Mouse (Mus musculus) cerebellum, adult 2 months (tissue): Measurements from ENCODE around the gene Spg21. TPM values are rescaled to one million over a fixed set of nuclear protein-coding genes. Genes with fewer than 3 reads are reported as not detected.

Experiments used
- DNase-seq, 2 experiments: peaks; one replicate each; pipeline ENCODE4 v3.0.0; 2021
- H3K27ac ChIP-seq: fragments of 200-500 bp; 2 replicates; pipeline ENCODE4 v1.5.1; 2012; ENCODE audit warnings: low read length, control low read depth, inconsistent platforms; ENCODE audit not compliant: insufficient read depth
- H3K27me3 ChIP-seq: fragments of 200-500 bp; 2 replicates; pipeline ENCODE4 v1.6.1; 2012; ENCODE audit warnings: inconsistent platforms, mild to moderate bottlenecking, low read length, moderate library complexity; ENCODE audit not compliant: control insufficient read depth, insufficient read depth
- H3K4me1 ChIP-seq: fragments of 200-500 bp; 2 replicates; pipeline ENCODE4 v1.6.1; 2011; ENCODE audit warnings: low read length; ENCODE audit not compliant: control insufficient read depth, insufficient read depth
- H3K4me3 ChIP-seq: fragments of 200-500 bp; replicated peaks from 2 replicates; pipeline ENCODE3; 2011; ENCODE audit warnings: mild to moderate bottlenecking, low read depth, low read length, control low read depth; ENCODE audit not compliant: insufficient read depth
- CTCF ChIP-seq: fragments of 200-500 bp; IDR thresholded peaks from 2 replicates; pipeline ENCODE4 v1.5.1; 2011; ENCODE audit warnings: low read depth, mild to moderate bottlenecking, control low read depth, low read length, moderate library complexity, borderline replicate concordance; ENCODE audit not compliant: insufficient read depth
- POLR2A ChIP-seq: fragments of 200-500 bp; IDR thresholded peaks from 2 replicates; pipeline ENCODE4 v1.6.1; 2011; ENCODE audit warnings: low read length, control low read depth, borderline replicate concordance; ENCODE audit not compliant: insufficient read depth
- WGBS: fragments of 180-500 bp; shearing (Covaris S2); methylation state at CpG from one replicate; pipeline ENCODE4 v1.1.7; 2018; 5-methylcytosine and 5-hydroxymethylcytosine counted together
- polyA plus RNA-seq: library from polyadenylated mRNA; depleted of rRNA; stranded (reverse); fragments of >200 nt; gene quantifications from 2 replicates; pipeline ENCODE4 v1.2.3, GENCODE M21; 2012

The Spg21 gene
- polyA plus RNA-seq, 1 experiment: 25.2 TPM

DNA sequence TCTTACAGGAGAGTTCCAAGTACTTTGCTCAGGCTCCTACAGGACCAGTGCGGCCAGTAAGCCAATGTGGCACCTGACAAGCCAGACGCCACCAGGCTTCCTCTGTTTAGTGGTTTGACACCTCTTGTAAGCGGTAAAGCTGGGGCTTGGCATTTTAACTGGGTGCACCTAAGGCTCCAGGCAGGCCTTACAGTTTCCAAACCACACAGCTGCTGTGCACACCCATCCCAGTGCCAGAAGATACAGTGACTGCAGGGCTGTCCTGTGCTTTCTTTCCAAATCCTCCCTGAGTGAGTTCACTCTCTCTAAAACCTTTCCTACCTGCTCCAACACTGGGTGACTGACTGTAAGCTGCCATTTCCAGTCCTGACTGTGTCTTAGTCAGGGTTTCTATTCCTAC, 30.7 kb downstream of the Spg21 start:
- no peaks in the 10 kb centered on the region for H3K4me1 ChIP-seq
- no peaks in the 10 kb centered on the region for H3K27me3 ChIP-seq
- H3K4me3 ChIP-seq: no peak overlapping the region
- no peak overlapping the region for H3K27ac ChIP-seq
- 88% methylated on average over 3 of the region's 3 CpGs for WGBS
- TF ChIP-seq CTCF (no peak), POLR2A (no peak)
- no peak for DNase-seq

DNA sequence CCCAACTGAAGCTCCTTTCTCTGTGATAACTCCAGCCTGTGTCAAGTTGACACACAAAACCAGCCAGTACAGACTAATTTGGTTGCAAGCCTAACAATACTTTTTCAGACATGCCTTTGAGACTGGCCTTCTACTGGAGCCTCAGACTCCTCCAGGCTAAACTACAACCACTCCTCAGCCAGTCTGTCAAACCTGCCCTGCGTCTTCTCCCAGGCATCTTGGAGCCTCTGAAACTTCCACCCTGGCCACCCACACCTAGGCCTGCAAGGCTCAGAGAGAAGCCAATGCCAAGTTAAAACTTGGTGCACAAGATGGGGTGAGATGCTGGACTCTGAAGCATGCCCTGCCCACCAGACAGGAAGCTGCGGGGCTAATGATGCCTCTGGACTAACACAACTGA, 31.6 kb downstream of the Spg21 start:
- 94% methylated on average over 2 of the region's 2 CpGs for WGBS
- TF ChIP-seq CTCF (no peak), POLR2A (no peak)
- Histone ChIP-seq H3K27ac (no peak overlapping the region), H3K4me1 (no peaks in the 10 kb centered on the region), H3K4me3 (no peak overlapping the region), H3K27me3 (no peaks in the 10 kb centered on the region)
- DNase-seq: no peak

DNA sequence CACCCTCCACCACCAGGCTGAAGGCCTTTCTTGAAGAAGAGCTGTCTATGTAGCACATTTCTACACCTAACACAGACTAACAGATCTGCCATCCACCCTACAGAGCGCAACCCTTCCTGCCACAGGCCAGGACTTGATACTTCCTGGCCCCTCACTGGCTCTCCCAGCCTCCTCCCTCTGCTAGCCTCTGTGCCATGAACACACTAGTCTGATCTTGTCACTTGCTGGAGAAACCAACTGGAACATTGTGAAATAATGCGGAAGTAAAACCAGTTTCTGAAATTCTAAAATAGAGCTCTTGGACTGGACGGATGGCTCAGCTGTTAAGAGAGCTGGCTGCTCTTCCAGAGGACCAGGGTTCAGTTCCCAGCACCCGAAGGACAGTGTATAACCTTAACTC, 32.1 kb downstream of the Spg21 start:
- Histone ChIP-seq H3K4me1 (no peaks in the 10 kb centered on the region), H3K27me3 (no peaks in the 10 kb centered on the region), H3K4me3 (no peak overlapping the region), H3K27ac (no peak overlapping the region)
- TF ChIP-seq POLR2A (no peak), CTCF (no peak)
- WGBS: 81% methylated on average over 4 of the region's 4 CpGs
- DNase-seq: no peak

DNA sequence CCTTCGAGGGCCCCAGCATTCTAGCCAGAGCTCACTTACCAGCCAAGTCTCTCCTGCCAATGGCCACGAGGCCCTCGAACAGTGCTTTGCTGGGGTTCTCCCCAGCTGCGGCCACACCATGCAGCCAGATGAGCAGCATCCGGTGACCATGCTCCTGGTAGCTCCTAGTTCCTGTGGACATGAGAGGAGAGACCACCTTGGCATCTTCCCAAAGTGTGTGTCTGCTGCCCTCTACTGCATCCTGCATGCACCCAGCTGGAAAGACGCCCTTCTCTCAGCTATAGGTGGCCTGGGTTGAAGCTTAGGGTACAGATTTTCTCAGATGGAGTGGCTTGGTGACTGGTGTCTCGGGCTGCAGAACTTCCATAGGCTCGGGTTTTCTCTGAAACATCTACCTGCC, 41.4 kb downstream of the Spg21 start:
- no peak overlapping the region for H3K27ac ChIP-seq
- no peak for DNase-seq
- H3K4me1 ChIP-seq: no peaks in the 10 kb centered on the region
- H3K4me3 ChIP-seq: no peak overlapping the region
- WGBS: 25% methylated on average over 8 of the region's 8 CpGs
- TF ChIP-seq CTCF (no peak), POLR2A (no peak)
- H3K27me3 ChIP-seq: no peaks in the 10 kb centered on the region

DNA sequence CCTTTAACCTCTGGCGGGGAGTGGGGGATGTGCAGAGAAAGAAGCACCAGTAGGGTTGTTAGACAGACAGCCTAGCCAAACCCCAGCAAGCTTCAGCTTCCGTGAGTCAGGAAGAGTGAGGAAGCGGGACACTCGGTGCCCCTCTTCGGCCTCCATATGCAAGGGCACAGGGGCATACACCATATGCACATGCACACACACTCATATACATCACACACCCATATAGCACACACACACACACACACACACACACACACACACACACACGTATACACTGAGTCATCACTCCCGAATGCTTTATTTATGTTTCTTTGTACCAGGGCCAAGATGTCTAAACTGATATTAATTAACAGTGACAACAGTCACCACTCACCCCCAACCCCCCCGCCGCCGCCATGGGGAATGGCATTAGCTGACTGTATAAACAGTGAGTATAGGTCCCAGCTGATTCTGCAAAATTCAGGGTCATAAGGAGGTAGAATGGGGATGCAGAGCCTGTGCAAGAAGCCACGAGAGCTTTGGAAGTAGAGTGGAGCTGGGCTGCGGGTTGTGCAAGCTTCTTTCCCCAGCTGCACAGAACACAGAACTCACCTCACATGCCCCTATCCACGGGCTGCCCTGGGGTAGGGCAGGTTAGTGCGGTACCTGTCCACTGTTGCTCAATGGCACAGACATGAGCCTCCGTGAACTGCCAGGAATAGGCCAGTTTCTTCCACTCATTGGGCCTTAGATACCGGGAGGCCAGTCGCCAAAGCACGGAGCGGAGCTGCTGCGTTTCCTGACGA, 42.2 kb downstream of the Spg21 start:
- no peak overlapping the region for H3K4me3 ChIP-seq
- H3K4me1 ChIP-seq: no peaks in the 10 kb centered on the region
- no peak for TF ChIP-seq POLR2A
- TF ChIP-seq CTCF: no peak
- WGBS: 68% methylated on average over 21 of the region's 21 CpGs
- H3K27ac ChIP-seq: no peak overlapping the region
- no peaks in the 10 kb centered on the region for H3K27me3 ChIP-seq
- no peak for DNase-seq

DNA sequence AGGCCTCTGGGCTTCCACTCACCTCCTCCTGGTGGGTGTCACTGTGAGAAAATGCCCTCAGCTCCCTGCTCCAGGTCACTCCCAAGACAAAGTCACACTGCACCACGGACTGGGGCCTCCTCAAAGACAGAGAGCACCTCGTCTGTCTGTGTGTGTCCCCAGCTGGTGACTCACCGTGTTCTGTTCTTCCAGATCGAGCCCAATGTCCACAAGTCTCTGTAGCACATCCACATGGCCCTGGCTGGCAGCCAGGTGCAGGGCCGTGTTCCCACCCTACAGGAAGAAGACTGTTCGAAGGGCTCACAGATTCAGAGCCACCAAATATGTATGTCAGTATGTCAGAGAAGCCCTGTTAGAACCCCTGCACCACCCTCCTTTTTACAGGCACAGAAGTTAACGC, 47.7 kb downstream of the Spg21 start:
- H3K4me1 ChIP-seq: no peaks in the 10 kb centered on the region
- 33% methylated on average over 7 of the region's 7 CpGs for WGBS

DNA sequence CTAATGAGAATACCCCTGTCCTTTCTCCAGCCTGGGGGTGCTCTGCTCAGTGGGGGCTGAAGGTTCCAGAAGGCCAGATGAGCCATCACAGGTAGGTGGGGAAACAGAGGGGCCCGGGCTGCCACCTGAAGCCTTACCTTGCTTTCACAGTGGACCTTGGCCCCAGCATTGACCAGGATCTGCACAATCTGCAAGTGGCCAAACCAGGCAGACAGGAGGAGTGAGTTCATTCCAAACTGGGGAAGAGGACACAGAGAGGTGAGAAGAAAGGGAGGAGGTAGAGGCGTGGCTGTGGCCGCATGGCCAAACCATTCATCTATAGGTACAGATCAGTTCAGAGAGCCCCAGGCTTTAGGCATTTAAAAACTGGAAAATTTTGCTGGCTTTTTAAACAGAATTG, 51.8 kb downstream of the Spg21 start:
- Histone ChIP-seq H3K4me1 (peaks cover 15% of the 10 kb centered on the region), H3K27ac (no peak overlapping the region), H3K27me3 (no peaks in the 10 kb centered on the region), H3K4me3 (no peak overlapping the region)
- no peak for TF ChIP-seq POLR2A
- TF ChIP-seq CTCF: no peak
- 95% methylated on average over 3 of the region's 3 CpGs for whole genome bisulfite sequencing
- DNase-seq: no peak

More for the DNA sequence above, 47.7 kb downstream of the Spg21 start:
- Histone ChIP-seq H3K27me3 (no peaks in the 10 kb centered on the region), H3K27ac (no peak overlapping the region), H3K4me3 (no peak overlapping the region)
- DNase-seq: no peak
- TF ChIP-seq CTCF: no peak

DNA sequence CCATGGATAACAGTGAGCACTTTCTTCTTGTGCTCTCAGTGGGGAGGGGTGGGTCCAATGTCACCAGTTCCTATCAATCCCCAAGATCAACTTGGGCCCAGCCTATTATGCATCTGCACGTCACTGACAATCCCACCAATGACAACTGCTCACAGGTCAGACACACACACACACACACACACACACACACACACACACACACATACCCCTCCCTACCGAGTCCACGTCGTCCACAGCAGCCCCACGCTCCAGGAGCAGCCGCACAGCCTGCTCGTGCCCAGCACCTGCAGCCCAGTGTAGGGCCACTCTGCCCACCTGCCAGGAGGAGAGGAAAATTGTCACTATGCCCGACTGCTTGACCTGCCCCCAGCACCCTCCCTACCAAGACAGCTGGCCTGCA, 53.7 kb downstream of the Spg21 start:
- H3K4me3 ChIP-seq: no peak overlapping the region
- DNase-seq: no peak
- TF ChIP-seq POLR2A (no peak), CTCF (no peak)
- H3K27ac ChIP-seq: peak overlapping the region; percentile 11
- peaks cover 15% of the 10 kb centered on the region for H3K4me1 ChIP-seq
- H3K27me3 ChIP-seq: no peaks in the 10 kb centered on the region
- WGBS: 16% methylated on average over 8 of the region's 8 CpGs
